Mouse (Mus musculus): ENCODE data around the gene Nxn. TPM values are rescaled to one million over a fixed set of nuclear protein-coding genes. Genes with fewer than 3 reads are reported as not detected.
A peak's percentile ranks its signal among the peaks of the same experiment; 100 is the strongest.

Gene Nxn
- polyA plus RNA-seq, 1 experiment = 10.6 TPM

GRCm38 (mm10) chr11:76334966-76335365 is 64.0 kb downstream of the Nxn start:
- Histone ChIP-seq H3K27ac (ENCODE audit: insufficient read depth, low read depth, low read length) (no peak overlapping the region), H3K36me3 (ENCODE audit: control insufficient read depth, insufficient read depth, low read length) (no peaks in the 10 kb centered on the region), H3K4me3 (ENCODE audit: insufficient read depth, low read depth, low read length) (no peak overlapping the region), H3K27me3 (replicated peaks; ENCODE audit: control insufficient read depth, insufficient read depth, low read length) (no peaks in the 10 kb centered on the region), H3K4me1 (ENCODE audit: control insufficient read depth, insufficient read depth, low read length) (peaks cover 4% of the 10 kb centered on the region; the same call in 1 of the 2 replicates)
- TF ChIP-seq POLR2A (IDR thresholded peaks at IDR 0.05; ENCODE audit: low read depth, low read length) (no peak), CTCF (conservative IDR thresholded peaks at IDR 0.05; ENCODE audit: insufficient read depth, insufficient read length, low read depth, low read length) (no peak)
- DNase-seq = no peak
- WGBS = 89% methylated on average over 10 of the region's 10 CpGs

GRCm38 (mm10) chr11:76332240-76332639 is 66.7 kb downstream of the Nxn start:
- DNase-seq = peak; percentile 52
- 22% methylated on average over 5 of the region's 5 CpGs for WGBS
- Histone ChIP-seq H3K4me3 (ENCODE audit: insufficient read depth, low read depth, low read length) (no peak overlapping the region), H3K27me3 (replicated peaks; ENCODE audit: control insufficient read depth, insufficient read depth, low read length) (no peaks in the 10 kb centered on the region), H3K4me1 (ENCODE audit: control insufficient read depth, insufficient read depth, low read length) (peaks cover 7% of the 10 kb centered on the region), H3K36me3 (ENCODE audit: control insufficient read depth, insufficient read depth, low read length) (no peaks in the 10 kb centered on the region), H3K27ac (ENCODE audit: insufficient read depth, low read depth, low read length) (no peak overlapping the region)
- TF ChIP-seq CTCF (conservative IDR thresholded peaks at IDR 0.05; ENCODE audit: insufficient read depth, insufficient read length, low read depth, low read length) (no peak), POLR2A (IDR thresholded peaks at IDR 0.05; ENCODE audit: low read depth, low read length) (no peak)

- no peak for DNase-seq
- Histone ChIP-seq H3K4me3 (ENCODE audit: insufficient read depth, low read depth, low read length) (no peak overlapping the region), H3K36me3 (ENCODE audit: control insufficient read depth, insufficient read depth, low read length) (no peaks in the 10 kb centered on the region), H3K27ac (ENCODE audit: insufficient read depth, low read depth, low read length) (no peak overlapping the region), H3K4me1 (ENCODE audit: control insufficient read depth, insufficient read depth, low read length) (peaks cover 7% of the 10 kb centered on the region), H3K27me3 (replicated peaks; ENCODE audit: control insufficient read depth, insufficient read depth, low read length) (no peaks in the 10 kb centered on the region)
- 73% methylated on average over 2 of the region's 2 CpGs for WGBS
- no peak for TF ChIP-seq POLR2A (IDR thresholded peaks at IDR 0.05; ENCODE audit: low read depth, low read length)
- TF ChIP-seq CTCF (conservative IDR thresholded peaks at IDR 0.05; ENCODE audit: insufficient read depth, insufficient read length, low read depth, low read length) = no peak
Measured at GRCm38 (mm10) chr11:76328522-76329290, 70.2 kb downstream of the Nxn start.

- DNase-seq = no peak
- Histone ChIP-seq H3K4me1 (ENCODE audit: control insufficient read depth, insufficient read depth, low read length) (peaks cover 7% of the 10 kb centered on the region), H3K4me3 (ENCODE audit: insufficient read depth, low read depth, low read length) (no peak overlapping the region), H3K27me3 (replicated peaks; ENCODE audit: control insufficient read depth, insufficient read depth, low read length) (no peaks in the 10 kb centered on the region), H3K27ac (ENCODE audit: insufficient read depth, low read depth, low read length) (no peak overlapping the region), H3K36me3 (ENCODE audit: control insufficient read depth, insufficient read depth, low read length) (no peaks in the 10 kb centered on the region)
- WGBS = 51% methylated on average over 11 of the region's 11 CpGs
- TF ChIP-seq CTCF (conservative IDR thresholded peaks at IDR 0.05; ENCODE audit: insufficient read depth, insufficient read length, low read depth, low read length) (no peak), POLR2A (IDR thresholded peaks at IDR 0.05; ENCODE audit: low read depth, low read length) (no peak)
Measured at GRCm38 (mm10) chr11:76328084-76328483, 70.9 kb downstream of the Nxn start.

- Histone ChIP-seq H3K36me3 (ENCODE audit: control insufficient read depth, insufficient read depth, low read length) (no peaks in the 10 kb centered on the region), H3K27ac (ENCODE audit: insufficient read depth, low read depth, low read length) (no peak overlapping the region), H3K27me3 (replicated peaks; ENCODE audit: control insufficient read depth, insufficient read depth, low read length) (no peaks in the 10 kb centered on the region), H3K4me3 (ENCODE audit: insufficient read depth, low read depth, low read length) (no peak overlapping the region), H3K4me1 (ENCODE audit: control insufficient read depth, insufficient read depth, low read length) (peaks cover 7% of the 10 kb centered on the region; the same call in 1 of the 2 replicates)
- 72% methylated on average over 6 of the region's 6 CpGs for WGBS
- DNase-seq = no peak
- TF ChIP-seq CTCF (conservative IDR thresholded peaks at IDR 0.05; ENCODE audit: insufficient read depth, insufficient read length, low read depth, low read length) = no peak
- no peak for TF ChIP-seq POLR2A (IDR thresholded peaks at IDR 0.05; ENCODE audit: low read depth, low read length)
Measured at GRCm38 (mm10) chr11:76326672-76327071, 72.3 kb downstream of the Nxn start.

- no peaks in the 10 kb centered on the region for H3K27me3 ChIP-seq (replicated peaks; ENCODE audit: control insufficient read depth, insufficient read depth, low read length)
- peaks cover 7% of the 10 kb centered on the region; the same call in 1 of the 2 replicates for H3K4me1 ChIP-seq (ENCODE audit: control insufficient read depth, insufficient read depth, low read length)
- TF ChIP-seq POLR2A (IDR thresholded peaks at IDR 0.05; ENCODE audit: low read depth, low read length) (no peak), CTCF (conservative IDR thresholded peaks at IDR 0.05; ENCODE audit: insufficient read depth, insufficient read length, low read depth, low read length) (no peak)
- no peaks in the 10 kb centered on the region for H3K36me3 ChIP-seq (ENCODE audit: control insufficient read depth, insufficient read depth, low read length)
- no peak overlapping the region for H3K27ac ChIP-seq (ENCODE audit: insufficient read depth, low read depth, low read length)
- 94% methylated on average over 2 of the region's 2 CpGs for WGBS
- no peak for DNase-seq
- no peak overlapping the region for H3K4me3 ChIP-seq (ENCODE audit: insufficient read depth, low read depth, low read length)
Measured at GRCm38 (mm10) chr11:76326051-76326450, 72.9 kb downstream of the Nxn start.

GRCm38 (mm10) chr11:76324801-76325200 is 74.1 kb downstream of the Nxn start:
- 39% methylated on average over 9 of the region's 9 CpGs for WGBS
- H3K4me1 ChIP-seq (ENCODE audit: control insufficient read depth, insufficient read depth, low read length) = peaks cover 7% of the 10 kb centered on the region; the same call in 1 of the 2 replicates
- H3K4me3 ChIP-seq (ENCODE audit: insufficient read depth, low read depth, low read length) = no peak overlapping the region
- no peaks in the 10 kb centered on the region for H3K36me3 ChIP-seq (ENCODE audit: control insufficient read depth, insufficient read depth, low read length)
- no peak for TF ChIP-seq POLR2A (IDR thresholded peaks at IDR 0.05; ENCODE audit: low read depth, low read length)
- no peak for TF ChIP-seq CTCF (conservative IDR thresholded peaks at IDR 0.05; ENCODE audit: insufficient read depth, insufficient read length, low read depth, low read length)
- H3K27me3 ChIP-seq (replicated peaks; ENCODE audit: control insufficient read depth, insufficient read depth, low read length) = no peaks in the 10 kb centered on the region
- no peak overlapping the region for H3K27ac ChIP-seq (ENCODE audit: insufficient read depth, low read depth, low read length)
- DNase-seq = no peak

Measured in kidney, adult 2 months (tissue).